24 mouse cellular contexts compared by ENCODE assay signal in the genomic region with DNA sequence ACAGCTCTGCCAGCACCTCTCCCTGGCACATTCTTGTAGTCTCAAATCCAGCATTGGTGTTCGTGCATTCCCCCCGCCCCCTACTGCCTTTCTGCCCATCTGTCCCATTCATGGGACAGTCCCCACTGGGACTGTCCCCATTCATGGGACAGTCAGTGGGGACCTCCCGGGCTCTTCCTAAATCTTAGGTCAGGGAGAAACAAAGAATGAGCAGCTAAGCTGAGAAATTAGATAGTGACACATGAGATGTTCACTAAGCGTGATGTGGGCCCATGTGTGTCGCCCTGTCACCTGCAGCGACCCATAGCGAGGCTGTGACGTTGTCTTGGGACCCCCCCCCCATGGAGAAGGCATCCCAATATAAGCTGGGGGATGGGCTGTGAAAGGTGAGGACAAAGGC. TPM values are rescaled to one million over a fixed set of nuclear protein-coding genes. Genes with fewer than 3 reads are reported as not detected.
"Had no signal": no experiment of that assay in that cellular context is flagged by ENCODE, and none has a peak within 500 bp of the region (broad histone marks: within the 10 kb centered on the region; RNA-seq: fewer than 3 reads in every experiment).

No protein-coding gene starts in this region.

- H3K27ac ChIP-seq: neural tube, embryonic 13.5 days; neural tube, embryonic 15.5 days; stomach, embryonic 15.5 days; stomach, postnatal 0 days had no signal

- H3K9ac ChIP-seq: neural tube, embryonic 13.5 days; neural tube, embryonic 15.5 days; stomach, embryonic 15.5 days had no signal

- DNase-seq: retina, postnatal 1 day; right cerebral cortex, adult 18-20 months; right cerebral cortex, postnatal 14 days; right cerebral cortex, postnatal 25 days; right cerebral cortex, postnatal 4 days; spleen, adult 18-20 months; thymus, adult 18-20 months; thymus, adult 2 months; thymus, postnatal 14 days; thymus, postnatal 25 days; thymus, postnatal 36 days; thymus, postnatal 4 days had no signal

- H3K4me3 ChIP-seq: neural tube, embryonic 13.5 days; neural tube, embryonic 15.5 days; stomach, embryonic 15.5 days had no signal

- H3K4me1 ChIP-seq: neural tube, embryonic 15.5 days; stomach, embryonic 15.5 days had no signal

- H3K36me3 ChIP-seq: neural tube, embryonic 13.5 days; neural tube, embryonic 15.5 days; stomach, embryonic 15.5 days had no signal

- H3K9me3 ChIP-seq: neural tube, embryonic 13.5 days; neural tube, embryonic 15.5 days; stomach, embryonic 15.5 days had no signal

- H3K4me2 ChIP-seq: neural tube, embryonic 13.5 days; neural tube, embryonic 15.5 days; stomach, embryonic 15.5 days had no signal

RNA-seq across cellular contexts. Expression of gene Trp73, which starts 48.7 kb away (rescaled TPM):
- total RNA-seq: neutrophil, adult 5-6 weeks had no signal
- polyA plus RNA-seq: neural tube, embryonic 13.5 days; neural tube, embryonic 14.5 days had no signal

RNA-seq across cellular contexts. Expression of gene Ccdc27, which starts 48.9 kb away (rescaled TPM):
- total RNA-seq: neutrophil, adult 5-6 weeks had no signal
- polyA plus RNA-seq: neural tube, embryonic 13.5 days; neural tube, embryonic 14.5 days; neural tube, embryonic 15.5 days; small intestine, adult 2 months; spleen, adult 2 months; stomach, embryonic 14.5 days; stomach, embryonic 16.5 days; thymus, postnatal 0 days; urinary bladder, adult 2 months had no signal
